Mouse (Mus musculus): ENCODE results near the gene Phf1. TPM values are rescaled to one million over a fixed set of nuclear protein-coding genes. Genes with fewer than 3 reads are reported as not detected.
A peak's percentile ranks its signal among the peaks of the same experiment; 100 is the strongest.
"Not testable (repeated sequence)": the region's sequence is repeated elsewhere in the genome, so short reads cannot be mapped to it uniquely, and the experiment has no call there.

The Phf1 gene
- polyA plus RNA-seq, 1 experiment from 2014 or later: 7.5 TPM

DNA sequence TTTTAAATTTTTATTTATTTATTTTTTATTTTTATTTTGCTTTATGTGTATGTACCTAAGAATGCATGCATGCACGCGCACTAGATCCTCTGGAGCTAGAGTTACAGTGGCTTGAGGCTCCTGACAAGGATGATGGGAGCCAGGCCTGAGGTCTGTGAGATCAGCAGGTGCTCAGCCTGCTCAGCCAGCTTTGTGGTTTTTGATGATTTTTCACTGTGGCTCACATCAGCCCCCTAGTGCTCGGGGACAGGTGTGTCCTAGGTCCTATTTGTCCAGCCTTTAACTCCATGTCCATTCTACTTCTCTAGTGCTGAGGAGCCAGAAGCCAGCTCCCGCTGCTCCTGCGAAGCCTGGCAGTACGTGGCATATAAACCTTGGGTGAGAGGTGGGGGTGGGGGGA, 10.5 kb upstream of the Phf1 start:
- H3K9me3 ChIP-seq (replicated peaks; ENCODE audit: control insufficient read depth, low read length); H3K27ac ChIP-seq (ENCODE audit: low read length); H3K27me3 ChIP-seq (ENCODE audit: control insufficient read depth, insufficient read depth, low read length); H3K9ac ChIP-seq (ENCODE audit: low read length); H3K4me3 ChIP-seq (ENCODE audit: low read length); ATAC-seq (replicated peaks; ENCODE audit: extremely low read depth, insufficient read depth, low FRiP score); H3K4me1 ChIP-seq (ENCODE audit: control insufficient read depth, insufficient read depth, low read length); H3K36me3 ChIP-seq (ENCODE audit: control insufficient read depth, insufficient read depth); H3K4me2 ChIP-seq (ENCODE audit: low read depth, low read length): not testable (repeated sequence)
- 88% methylated on average over 5 of the region's 6 CpGs for WGBS

DNA sequence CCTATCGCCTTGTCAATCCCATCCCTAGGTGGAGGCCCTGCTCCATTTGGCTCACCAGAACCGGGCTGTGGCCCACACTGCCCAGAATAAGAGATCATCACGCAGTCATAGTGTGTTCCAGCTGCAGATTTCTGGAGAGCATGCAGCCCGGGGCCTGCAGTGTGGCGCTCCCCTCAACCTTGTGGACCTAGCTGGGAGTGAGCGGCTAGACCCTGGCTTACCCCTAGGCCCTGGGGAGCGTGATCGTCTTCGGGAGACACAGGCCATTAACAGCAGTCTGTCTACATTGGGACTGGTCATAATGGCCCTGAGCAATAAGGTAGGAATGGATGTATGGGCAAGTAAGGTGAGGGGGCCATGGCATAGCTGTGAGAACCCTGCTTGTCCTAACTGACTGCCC, 7.4 kb upstream of the Phf1 start:
- H3K9ac ChIP-seq (ENCODE audit: low read length): not testable (repeated sequence)

DNA sequence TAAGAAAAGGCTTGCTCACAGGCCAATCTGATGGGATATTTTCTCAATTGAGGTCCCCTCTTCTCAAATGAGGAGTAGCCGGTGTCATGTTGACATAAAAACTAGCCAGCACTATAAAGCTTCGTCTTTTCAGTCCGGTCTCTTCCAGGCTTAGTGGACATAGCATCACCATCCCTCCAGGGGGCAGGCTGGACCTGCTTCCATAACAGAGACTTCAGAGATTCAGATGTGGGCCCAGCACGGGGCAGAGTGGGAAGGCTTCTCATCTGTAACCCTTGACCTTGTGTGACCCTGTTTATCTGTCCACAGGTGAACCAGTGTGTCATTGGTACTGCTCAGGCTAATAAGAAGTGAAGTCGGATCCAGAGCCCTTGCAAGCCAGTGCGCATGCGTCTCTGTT, 1.1 kb upstream of the Phf1 start:
- 67% methylated on average over 7 of the region's 7 CpGs for WGBS
- peak overlapping the region; percentile 23; the same call in 1 of the 2 replicates for H3K27ac ChIP-seq (ENCODE audit: low read length)
- H3K4me1 ChIP-seq (ENCODE audit: control insufficient read depth, insufficient read depth, low read length); ATAC-seq (replicated peaks; ENCODE audit: extremely low read depth, insufficient read depth, low FRiP score); H3K9ac ChIP-seq (ENCODE audit: low read length); H3K9me3 ChIP-seq (replicated peaks; ENCODE audit: control insufficient read depth, low read length); H3K4me3 ChIP-seq (ENCODE audit: low read length); H3K27me3 ChIP-seq (ENCODE audit: control insufficient read depth, insufficient read depth, low read length); H3K4me2 ChIP-seq (ENCODE audit: low read depth, low read length): not testable (repeated sequence)
- peaks cover 18% of the 10 kb centered on the region for H3K36me3 ChIP-seq (ENCODE audit: control insufficient read depth, insufficient read depth)

More for the DNA sequence above, 7.4 kb upstream of the Phf1 start:
- not testable (repeated sequence) for H3K27me3 ChIP-seq (ENCODE audit: control insufficient read depth, insufficient read depth, low read length); H3K4me1 ChIP-seq (ENCODE audit: control insufficient read depth, insufficient read depth, low read length); H3K4me2 ChIP-seq (ENCODE audit: low read depth, low read length); H3K27ac ChIP-seq (ENCODE audit: low read length); H3K9me3 ChIP-seq (replicated peaks; ENCODE audit: control insufficient read depth, low read length); H3K4me3 ChIP-seq (ENCODE audit: low read length); ATAC-seq (replicated peaks; ENCODE audit: extremely low read depth, insufficient read depth, low FRiP score)
- 91% methylated on average over 9 of the region's 9 CpGs for WGBS
- peaks cover 11% of the 10 kb centered on the region for H3K36me3 ChIP-seq (ENCODE audit: control insufficient read depth, insufficient read depth)

DNA sequence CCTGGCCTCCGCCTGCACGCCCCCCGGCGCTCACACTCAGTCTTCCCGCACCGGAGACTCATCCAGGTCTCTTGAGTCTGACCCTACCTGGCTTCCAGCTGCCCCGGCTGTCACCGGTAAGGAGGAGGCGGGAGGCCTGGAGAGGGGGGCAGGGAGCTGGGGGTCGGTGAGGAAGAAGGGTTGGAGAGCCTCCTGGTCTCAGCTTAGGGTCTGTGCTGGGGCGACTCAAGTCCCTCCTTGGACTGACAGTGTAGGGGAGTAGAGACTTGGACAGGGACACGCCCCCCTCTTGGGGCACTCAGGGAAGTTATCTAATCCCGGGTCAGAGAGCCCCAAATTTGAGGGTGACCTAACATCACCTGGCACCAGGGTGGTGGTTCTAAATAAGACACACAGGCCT, 567 bp downstream of the Phf1 start:
- Histone ChIP-seq H3K4me1 (ENCODE audit: control insufficient read depth, insufficient read depth, low read length) (peaks cover 15% of the 10 kb centered on the region), H3K27ac (ENCODE audit: low read length) (peak overlapping the region; percentile 90), H3K9me3 (replicated peaks; ENCODE audit: control insufficient read depth, low read length) (no peaks in the 10 kb centered on the region), H3K9ac (ENCODE audit: low read length) (peak overlapping the region; percentile 95), H3K27me3 (ENCODE audit: control insufficient read depth, insufficient read depth, low read length) (no peaks in the 10 kb centered on the region), H3K4me2 (ENCODE audit: low read depth, low read length) (peak overlapping the region; percentile 99), H3K4me3 (ENCODE audit: low read length) (peak overlapping the region; percentile 93), H3K36me3 (ENCODE audit: control insufficient read depth, insufficient read depth) (peaks cover 18% of the 10 kb centered on the region)
- ATAC-seq (replicated peaks; ENCODE audit: extremely low read depth, insufficient read depth, low FRiP score): peak; percentile 7; the same call in 1 of the 2 replicates
- 4% methylated on average over 13 of the region's 13 CpGs for WGBS

DNA sequence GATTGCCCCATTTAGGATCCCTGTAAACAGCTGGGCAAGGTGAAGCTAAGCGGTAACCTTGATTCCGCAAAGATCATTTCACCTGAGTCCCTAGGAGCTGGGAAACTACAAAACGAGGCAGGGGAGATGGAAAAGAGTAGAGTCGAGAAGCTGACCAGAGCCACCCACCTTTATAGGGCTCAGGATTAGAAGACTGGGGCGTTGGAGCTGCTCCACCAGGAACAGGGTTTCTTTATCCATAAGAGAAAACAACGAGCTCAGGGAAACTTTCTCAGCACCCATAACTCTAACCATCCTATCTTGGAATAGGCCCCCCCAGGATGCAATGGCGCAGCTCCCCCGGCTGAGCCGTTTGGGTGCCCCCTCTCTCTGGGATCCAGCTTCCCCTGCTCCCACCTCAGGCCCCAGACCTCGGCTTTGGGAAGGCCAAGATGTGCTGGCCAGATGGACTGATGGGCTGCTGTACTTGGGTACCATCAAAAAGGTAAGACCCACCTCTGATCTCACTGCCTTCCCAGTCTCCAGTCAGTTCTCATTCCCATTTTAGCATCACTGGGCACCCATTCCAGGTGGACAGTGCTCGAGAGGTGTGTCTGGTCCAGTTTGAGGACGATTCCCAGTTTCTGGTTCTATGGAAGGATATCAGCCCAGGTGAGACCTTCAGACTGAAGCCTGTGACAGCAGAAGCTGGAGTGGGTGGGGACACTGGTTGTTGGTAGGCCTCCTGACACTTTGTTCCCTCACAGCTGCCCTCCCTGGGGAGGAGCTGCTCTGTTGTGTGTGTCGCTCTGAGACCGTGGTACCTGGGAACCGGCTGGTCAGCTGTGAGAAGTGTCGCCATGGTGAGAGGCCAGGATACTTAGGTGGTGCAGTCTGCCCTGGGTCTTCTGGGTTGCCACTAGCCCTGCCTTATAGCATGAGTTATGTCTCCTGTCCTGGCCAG, 1.3 kb downstream of the Phf1 start:
- peak overlapping the region; percentile 93 for H3K4me3 ChIP-seq (ENCODE audit: low read length)
- H3K4me2 ChIP-seq (ENCODE audit: low read depth, low read length): peak overlapping the region; percentile 99
- H3K4me1 ChIP-seq (ENCODE audit: control insufficient read depth, insufficient read depth, low read length): peaks cover 18% of the 10 kb centered on the region
- no peak for ATAC-seq (replicated peaks; ENCODE audit: extremely low read depth, insufficient read depth, low FRiP score)
- peaks cover 15% of the 10 kb centered on the region for H3K36me3 ChIP-seq (ENCODE audit: control insufficient read depth, insufficient read depth)
- peak overlapping the region; percentile 95 for H3K9ac ChIP-seq (ENCODE audit: low read length)
- 75% methylated on average over 16 of the region's 16 CpGs for WGBS
- H3K9me3 ChIP-seq (replicated peaks; ENCODE audit: control insufficient read depth, low read length): no peaks in the 10 kb centered on the region
- H3K27me3 ChIP-seq (ENCODE audit: control insufficient read depth, insufficient read depth, low read length): no peaks in the 10 kb centered on the region
- no peak overlapping the region for H3K27ac ChIP-seq (ENCODE audit: low read length)

DNA sequence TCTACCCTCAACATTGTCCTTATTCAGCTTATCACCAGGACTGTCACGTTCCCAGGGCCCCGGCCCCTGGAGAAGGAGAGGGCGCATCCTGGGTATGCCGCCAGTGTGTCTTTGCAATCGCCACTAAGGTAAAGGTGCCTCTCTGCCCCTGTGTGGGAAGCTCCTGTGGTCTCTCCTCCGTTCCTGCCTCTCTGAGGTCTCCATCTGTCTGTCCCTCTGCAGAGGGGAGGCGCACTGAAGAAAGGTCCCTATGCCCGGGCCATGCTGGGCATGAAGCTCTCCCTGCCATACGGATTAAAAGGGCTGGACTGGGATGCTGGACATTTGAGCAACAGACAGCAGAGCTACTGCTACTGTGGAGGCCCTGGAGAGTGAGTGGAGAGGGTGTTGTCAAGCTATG, 2.2 kb downstream of the Phf1 start:
- Histone ChIP-seq H3K27ac (ENCODE audit: low read length) (no peak overlapping the region), H3K9me3 (replicated peaks; ENCODE audit: control insufficient read depth, low read length) (no peaks in the 10 kb centered on the region), H3K4me2 (ENCODE audit: low read depth, low read length) (no peak overlapping the region), H3K36me3 (ENCODE audit: control insufficient read depth, insufficient read depth) (peaks cover 12% of the 10 kb centered on the region), H3K4me1 (ENCODE audit: control insufficient read depth, insufficient read depth, low read length) (peaks cover 20% of the 10 kb centered on the region), H3K27me3 (ENCODE audit: control insufficient read depth, insufficient read depth, low read length) (no peaks in the 10 kb centered on the region), H3K4me3 (ENCODE audit: low read length) (no peak overlapping the region), H3K9ac (ENCODE audit: low read length) (no peak overlapping the region)
- WGBS: 93% methylated on average over 9 of the region's 9 CpGs
- no peak for ATAC-seq (replicated peaks; ENCODE audit: extremely low read depth, insufficient read depth, low FRiP score)

DNA sequence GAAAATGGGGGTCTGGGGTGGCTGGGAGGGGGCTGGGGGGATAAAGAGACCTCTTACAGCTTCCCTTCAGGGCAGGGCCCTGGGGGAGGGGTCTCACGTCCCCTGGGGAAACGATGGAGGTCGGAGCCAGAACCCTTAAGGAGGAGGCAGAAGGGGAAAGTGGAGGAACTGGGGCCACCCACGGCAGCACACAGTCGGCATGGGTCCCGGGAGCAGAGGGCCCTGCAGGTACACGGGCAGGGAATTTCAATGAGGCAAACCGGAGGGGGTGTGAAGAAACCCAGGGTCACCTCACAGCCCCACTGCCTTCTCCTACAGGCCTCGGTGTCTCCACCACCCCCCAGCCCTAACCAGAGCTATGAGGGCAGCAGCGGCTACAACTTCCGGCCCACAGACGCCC, 3.6 kb downstream of the Phf1 start:
- Histone ChIP-seq H3K27me3 (ENCODE audit: control insufficient read depth, insufficient read depth, low read length) (no peaks in the 10 kb centered on the region), H3K9ac (ENCODE audit: low read length) (no peak overlapping the region), H3K4me3 (ENCODE audit: low read length) (no peak overlapping the region), H3K9me3 (replicated peaks; ENCODE audit: control insufficient read depth, low read length) (no peaks in the 10 kb centered on the region), H3K4me2 (ENCODE audit: low read depth, low read length) (no peak overlapping the region), H3K27ac (ENCODE audit: low read length) (no peak overlapping the region), H3K4me1 (ENCODE audit: control insufficient read depth, insufficient read depth, low read length) (peaks cover 28% of the 10 kb centered on the region), H3K36me3 (ENCODE audit: control insufficient read depth, insufficient read depth) (peaks cover 9% of the 10 kb centered on the region)
- no peak for ATAC-seq (replicated peaks; ENCODE audit: extremely low read depth, insufficient read depth, low FRiP score)
- WGBS: 77% methylated on average over 12 of the region's 12 CpGs

DNA sequence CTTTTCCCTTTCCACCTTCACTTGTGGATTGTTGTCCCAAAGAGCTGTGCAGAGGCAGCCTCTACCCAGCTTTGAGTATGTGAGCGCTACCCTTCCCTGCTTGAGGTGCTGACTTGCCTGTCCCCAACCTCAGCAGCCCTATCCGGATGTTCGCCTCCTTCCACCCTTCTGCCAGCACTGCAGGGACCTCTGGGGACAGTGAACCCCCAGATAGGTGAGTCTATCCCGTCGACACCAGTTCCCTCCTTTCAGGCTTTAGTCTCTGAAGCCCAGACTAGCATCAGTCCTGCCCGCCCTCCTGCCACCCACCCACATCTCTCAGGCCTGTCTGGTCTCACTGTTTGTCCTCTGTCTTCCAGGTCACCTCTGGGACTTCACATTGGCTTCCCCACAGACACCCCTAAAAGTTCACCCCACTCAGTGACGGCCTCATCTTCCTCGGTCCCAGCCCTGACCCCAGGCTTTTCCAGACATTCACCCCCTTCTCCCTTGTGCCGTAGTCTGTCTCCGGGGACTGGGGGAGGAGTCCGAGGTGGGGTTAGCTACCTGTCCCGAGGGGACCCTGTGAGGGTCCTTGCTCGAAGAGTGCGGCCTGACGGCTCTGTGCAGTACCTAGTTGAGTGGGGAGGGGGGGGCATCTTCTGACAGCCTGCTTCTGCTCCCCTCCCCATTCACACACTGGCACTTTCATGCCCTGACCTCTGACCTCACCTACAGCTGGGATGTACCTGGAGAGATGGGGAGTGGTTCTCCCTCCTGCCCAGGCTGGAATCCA, 4.3 kb downstream of the Phf1 start:
- Histone ChIP-seq H3K9ac (ENCODE audit: low read length) (no peak overlapping the region), H3K27me3 (ENCODE audit: control insufficient read depth, insufficient read depth, low read length) (no peaks in the 10 kb centered on the region), H3K27ac (ENCODE audit: low read length) (no peak overlapping the region), H3K4me2 (ENCODE audit: low read depth, low read length) (no peak overlapping the region), H3K4me1 (ENCODE audit: control insufficient read depth, insufficient read depth, low read length) (peaks cover 28% of the 10 kb centered on the region), H3K9me3 (replicated peaks; ENCODE audit: control insufficient read depth, low read length) (no peaks in the 10 kb centered on the region), H3K36me3 (ENCODE audit: control insufficient read depth, insufficient read depth) (peaks cover 9% of the 10 kb centered on the region), H3K4me3 (ENCODE audit: low read length) (no peak overlapping the region)
- WGBS: 83% methylated on average over 15 of the region's 15 CpGs
- no peak for ATAC-seq (replicated peaks; ENCODE audit: extremely low read depth, insufficient read depth, low FRiP score)
